Mouse (Mus musculus) right cerebral cortex, adult 18-20 months (tissue): ENCODE measurements around the gene St6galnac1.

Experiments used
- DNase-seq: peaks from one replicate; pipeline ENCODE4 v3.0.0; 2022; ENCODE audit warnings: mixed read lengths

The St6galnac1 gene

GRCm38 (mm10) chr11:116725031-116725948, 50.0 kb downstream of the St6galnac1 start:
- no peak for DNase-seq

GRCm38 (mm10) chr11:116723064-116723463, 52.2 kb downstream of the St6galnac1 start:
- DNase-seq, result no peak

GRCm38 (mm10) chr11:116721548-116722271, 53.6 kb downstream of the St6galnac1 start:
- no peak for DNase-seq

- no peak for DNase-seq
These were observed 54.9 kb downstream of the St6galnac1 start for GRCm38 (mm10) chr11:116720319-116720865.
